ENCODE assay signal across 8 mouse cellular contexts in the genomic region with DNA sequence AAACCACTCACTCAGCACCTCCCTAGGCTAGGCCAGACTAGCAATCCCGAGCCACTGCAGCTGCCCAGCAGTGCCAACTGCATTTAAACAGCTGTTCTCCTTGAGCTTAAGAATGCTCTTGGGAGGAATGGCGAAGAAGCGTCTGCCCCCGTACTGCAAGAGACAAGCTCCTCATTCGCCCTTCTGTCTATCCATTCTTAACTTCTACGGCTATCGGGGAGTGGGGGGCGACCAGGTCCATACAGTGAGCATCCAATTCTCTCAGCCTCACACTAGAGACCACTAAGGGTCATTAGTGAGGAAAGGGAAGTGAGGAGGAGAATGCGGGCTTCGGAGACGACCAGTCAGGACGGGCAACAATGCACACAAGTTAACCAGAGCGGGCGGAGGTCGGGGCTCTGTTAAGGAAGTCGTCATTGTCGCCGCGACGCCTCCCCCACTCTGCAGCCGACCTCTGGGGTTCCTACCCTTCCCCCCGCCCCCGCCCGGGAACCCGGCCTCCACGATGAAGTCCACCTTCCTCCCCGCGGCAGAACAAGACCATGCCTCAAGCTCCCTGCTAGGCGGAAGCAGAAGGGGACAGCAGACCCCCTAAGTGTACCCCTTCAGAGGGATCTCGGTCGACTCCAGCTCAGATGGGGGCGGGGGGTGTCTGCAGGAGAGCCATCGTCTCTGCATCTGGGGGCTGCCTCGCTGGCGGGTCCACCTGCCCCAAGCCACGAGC. TPM values are rescaled to one million over a fixed set of nuclear protein-coding genes. Genes with fewer than 3 reads are reported as not detected.
A peak's percentile ranks its signal among the peaks of the same experiment; 100 is the strongest.
DNase-seq lines count a peak whose midpoint lies in the region; ATAC-seq and TF ChIP-seq lines count a peak whose summit lies in the region.

A gene (plus strand): TSS at position 484 of the 724 bp plus-strand sequence.

- peak within 1 kb of the TSS; percentile 87 to 94 for H3K4me3 ChIP-seq in MEL (ENCODE audit: control insufficient read depth in 1 of 2, insufficient read depth in 1 of 2, low read depth in 2 of 2, low read length in 2 of 2)
- H3K4me3 ChIP-seq in bone marrow, adult 2 months (replicated peaks; ENCODE audit: control insufficient read depth, low read depth, low read length) = peak within 1 kb of the TSS; percentile 92
- H3K4me3 ChIP-seq in forebrain, postnatal 0 days (ENCODE audit: low read depth, low read length) = peak within 1 kb of the TSS; percentile 77
- H3K4me3 ChIP-seq in hindbrain, embryonic 12.5 days = peak within 1 kb of the TSS; percentile 90

- under 1% methylated on average over 36 of the region's 36 CpGs for WGBS in bone marrow, adult 2 months
- 3% methylated on average over 34 of the region's 36 CpGs for WGBS in forebrain, postnatal 0 days
- WGBS in hindbrain, embryonic 12.5 days = under 1% methylated on average over 36 of the region's 36 CpGs

- peak within 1 kb of the TSS; percentile 73 for H3K4me2 ChIP-seq in forebrain, postnatal 0 days (ENCODE audit: low read depth)
- peak within 1 kb of the TSS; percentile 84 for H3K4me2 ChIP-seq in hindbrain, embryonic 12.5 days (replicated peaks)

- peak; percentile 95 for DNase-seq in MEL (ENCODE audit: low read depth, low spot score)
- peak; percentile 66 for DNase-seq in forebrain, postnatal 0 days
- peak in 1 of 2 experiments; percentile 39 for DNase-seq in layer of hippocampus, postnatal 25 days (ENCODE audit: extremely low spot score in 1 of 2, low spot score in 1 of 2)
- DNase-seq in lung, postnatal 36 days = peak; percentile 80
- peak; percentile 81 to 85 for DNase-seq in right cerebral cortex, postnatal 10 days (ENCODE audit: low spot score in 2 of 2)
- no peak for DNase-seq in cerebellum, adult 8-10 months

- H3K79me2 ChIP-seq in MEL (ENCODE audit: control insufficient read depth, insufficient read depth, low read length, poor library complexity) = peaks cover 56% of the 10 kb centered on the region

- peaks cover 5 to 24% of the 10 kb centered on the region in 2 experiments for H3K4me1 ChIP-seq in MEL (ENCODE audit: control insufficient read depth in 1 of 2, insufficient read depth in 2 of 2, low read length in 2 of 2)
- peaks cover 2% of the 10 kb centered on the region; the same call in 1 of the 2 replicates for H3K4me1 ChIP-seq in bone marrow, adult 2 months (ENCODE audit: control insufficient read depth, insufficient read depth, low read length)
- peaks cover 16% of the 10 kb centered on the region for H3K4me1 ChIP-seq in forebrain, postnatal 0 days (ENCODE audit: insufficient read depth)
- H3K4me1 ChIP-seq in hindbrain, embryonic 12.5 days = peaks cover 28% of the 10 kb centered on the region

- H3K36me3 ChIP-seq in MEL (ENCODE audit: control insufficient read depth in 1 of 2, insufficient read depth in 2 of 2, low read length in 2 of 2) = peaks cover 5 to 28% of the 10 kb centered on the region in 2 experiments
- H3K36me3 ChIP-seq in forebrain, postnatal 0 days (ENCODE audit: insufficient read depth) = no peaks in the 10 kb centered on the region
- H3K36me3 ChIP-seq in hindbrain, embryonic 12.5 days = 0 out of 2 replicates have a peak, but pooled peaks cover 2% of the 10 kb centered on the region

- TF ChIP-seq POLR2A in MEL (IDR thresholded peaks at IDR 0.05; ENCODE audit: control insufficient read depth in 1 of 2, insufficient read depth in 1 of 2, low read depth in 1 of 2, low read length in 2 of 2, poor library complexity in 1 of 2) = no peak
- TF ChIP-seq POLR2A in bone marrow, adult 2 months (IDR thresholded peaks at IDR 0.05; ENCODE audit: borderline replicate concordance, control insufficient read depth, low read depth, low read length) = no peak

- no peak for TF ChIP-seq RAD21 in MEL (IDR thresholded peaks at IDR 0.05; ENCODE audit: low read depth, low read length)

- no peaks in the 10 kb centered on the region for H3K27me3 ChIP-seq in MEL (ENCODE audit: control insufficient read depth in 1 of 2, insufficient read depth in 2 of 2, low read length in 2 of 2)
- H3K27me3 ChIP-seq in forebrain, postnatal 0 days (ENCODE audit: insufficient read depth, low read length) = no peaks in the 10 kb centered on the region
- no peaks in the 10 kb centered on the region for H3K27me3 ChIP-seq in hindbrain, embryonic 12.5 days

- ATAC-seq in forebrain, postnatal 0 days = peak; percentile 27
- ATAC-seq in hindbrain, embryonic 12.5 days (ENCODE audit: low FRiP score) = peak; percentile 69

- no peak for TF ChIP-seq CTCF in MEL (IDR thresholded peaks at IDR 0.05 in 2 of 3, conservative IDR thresholded peaks at IDR 0.05 in 1 of 3; ENCODE audit: control insufficient read depth in 1 of 3, insufficient read depth in 1 of 3, low read depth in 2 of 3, low read length in 3 of 3, poor library complexity in 1 of 3, severe bottlenecking in 1 of 3)
- TF ChIP-seq CTCF in bone marrow, adult 2 months (IDR thresholded peaks at IDR 0.05; ENCODE audit: control insufficient read depth, insufficient read depth, low read length) = no peak
- TF ChIP-seq CTCF in forebrain, postnatal 0 days (IDR thresholded peaks at IDR 0.05; ENCODE audit: low read depth) = no peak

- no peaks in the 10 kb centered on the region for H3K9me3 ChIP-seq in MEL (replicated peaks; ENCODE audit: insufficient read depth, low read length)
- no peaks in the 10 kb centered on the region for H3K9me3 ChIP-seq in forebrain, postnatal 0 days (ENCODE audit: low read length)
- no peaks in the 10 kb centered on the region for H3K9me3 ChIP-seq in hindbrain, embryonic 12.5 days (replicated peaks)

- peak within 1 kb of the TSS; percentile 90 for H3K27ac ChIP-seq in MEL (ENCODE audit: control insufficient read depth, low read depth, low read length)
- H3K27ac ChIP-seq in bone marrow, adult 2 months (ENCODE audit: control insufficient read depth, insufficient read depth, low read depth, low read length, poor library complexity) = peak within 1 kb of the TSS; percentile 76
- H3K27ac ChIP-seq in forebrain, postnatal 0 days (ENCODE audit: low read depth, low read length) = peak within 1 kb of the TSS; percentile 90
- H3K27ac ChIP-seq in hindbrain, embryonic 12.5 days = peak within 1 kb of the TSS; percentile 93

- H3K9ac ChIP-seq in MEL (ENCODE audit: control insufficient read depth, low read depth, low read length, poor library complexity, severe bottlenecking) = peak within 1 kb of the TSS; percentile 94
- H3K9ac ChIP-seq in forebrain, postnatal 0 days = peak within 1 kb of the TSS; percentile 82
- peak within 1 kb of the TSS; percentile 93 for H3K9ac ChIP-seq in hindbrain, embryonic 12.5 days

- peak in 1 of 2 experiments; percentile 32; a peak in 2 of 4 replicates for TF ChIP-seq EP300 in MEL (IDR thresholded peaks at IDR 0.05; ENCODE audit: low read depth in 1 of 2, low read length in 2 of 2)

TF ChIP-seq in MEL, 35 proteins besides CTCF, POLR2A, EP300 and RAD21:
- peak; percentile 26; the same call in 1 of the 2 replicates for TF ChIP-seq TBP (IDR thresholded peaks at IDR 0.05; ENCODE audit: low read depth, low read length)
- no peak for TF ChIP-seq GATA1 (IDR thresholded peaks at IDR 0.05; ENCODE audit: low read depth, low read length)
- TF ChIP-seq ELF1 (IDR thresholded peaks at IDR 0.05; ENCODE audit: low read depth, low read length) = peak; percentile 55; the same call in 1 of the 2 replicates
- no peak for TF ChIP-seq JUND (IDR thresholded peaks at IDR 0.05; ENCODE audit: low read depth, low read length)
- TF ChIP-seq NELFE (IDR thresholded peaks at IDR 0.05; ENCODE audit: low read depth, low read length) = peak; percentile 71
- TF ChIP-seq MAZ (IDR thresholded peaks at IDR 0.05; ENCODE audit: low read depth, low read length) = peak; percentile 94
- peak; percentile 89 for TF ChIP-seq SIN3A (IDR thresholded peaks at IDR 0.05; ENCODE audit: low read length)
- TF ChIP-seq MEF2A (IDR thresholded peaks at IDR 0.05; ENCODE audit: extremely low read depth, insufficient replicate concordance, low read depth, low read length, poor library complexity, severe bottlenecking) = no peak
- TF ChIP-seq TCF12 (IDR thresholded peaks at IDR 0.05; ENCODE audit: low read depth, low read length) = 0 out of 2 replicates have a peak, but pooled peaks have one; percentile 30
- TF ChIP-seq CHD2 (IDR thresholded peaks at IDR 0.05; ENCODE audit: low read length) = no peak; the same call in 1 of the 2 replicates
- TF ChIP-seq HCFC1 (IDR thresholded peaks at IDR 0.05; ENCODE audit: low read depth, low read length) = peak; percentile 75
- TF ChIP-seq POLR2AphosphoS5 (IDR thresholded peaks at IDR 0.05; ENCODE audit: borderline replicate concordance, low read depth, low read length) = no peak
- no peak for TF ChIP-seq GABPA (IDR thresholded peaks at IDR 0.05; ENCODE audit: low read depth, low read length)
- TF ChIP-seq MYC (IDR thresholded peaks at IDR 0.05; ENCODE audit: low read depth, low read length) = peak; percentile 12; the same call in 1 of the 2 replicates
- TF ChIP-seq SMC3 (IDR thresholded peaks at IDR 0.05; ENCODE audit: low read depth, low read length) = no peak
- TF ChIP-seq RCOR1 (IDR thresholded peaks at IDR 0.05; ENCODE audit: low read depth, low read length) = no peak
- TF ChIP-seq MAX (IDR thresholded peaks at IDR 0.05; ENCODE audit: low read length) = peak; percentile 41
- no peak for TF ChIP-seq ZKSCAN1 (IDR thresholded peaks at IDR 0.05; ENCODE audit: low read depth, low read length)
- TF ChIP-seq NRF1 (IDR thresholded peaks at IDR 0.05; ENCODE audit: insufficient read depth, low read depth, low read length, poor library complexity, severe bottlenecking) = 0 out of 2 replicates have a peak, but pooled peaks have one; percentile 8
- peak; percentile 87 for TF ChIP-seq MXI1 (IDR thresholded peaks at IDR 0.05; ENCODE audit: low read depth, low read length)
- no peak for TF ChIP-seq MAFK (IDR thresholded peaks at IDR 0.05; ENCODE audit: borderline replicate concordance, low read depth, low read length)
- no peak for TF ChIP-seq TAL1 (IDR thresholded peaks at IDR 0.05; ENCODE audit: low read length)
TF ChIP-seq in MEL: peak in this region for 11.

RNA-seq across cellular contexts. Expression of the gene that starts here (rescaled TPM):
- total RNA-seq in MEL (2012; rRNA removed) = 37.1 and 40.5 TPM in 2 replicates
- polyA plus RNA-seq in MEL (2012; ENCODE audit: insufficient read depth in 1 of 2, insufficient read length in 2 of 2, low read depth in 1 of 2, low replicate concordance in 2 of 2, missing spikeins in 1 of 2) = 10 to 100 TPM in 1 of 2 experiments, not detected in 1; 49.9 TPM
- polyA plus RNA-seq in bone marrow, adult 2 months (2011; ENCODE audit: insufficient read depth, insufficient read length, low replicate concordance, missing spikeins) = 7.5 and 13.1 TPM in 2 replicates
- 83.0 and 100 TPM in 2 replicates for total RNA-seq in forebrain, postnatal 0 days (2014; rRNA removed)
- 81.1 and 81.4 TPM in 2 replicates for polyA plus RNA-seq in forebrain, postnatal 0 days (2015; fragmentation: Nextera tagmentation; extraction: Ambion mirVana)
- 101 and 109 TPM in 2 replicates for polyA plus RNA-seq in hindbrain, embryonic 12.5 days (2016; fragmentation: Nextera tagmentation; extraction: Ambion mirVana)
- 10 to 100 TPM; 15.1 to 16.5 TPM for total RNA-seq in layer of hippocampus, postnatal 25 days (2021)
